Mouse (Mus musculus) MEL (cell line): Measurements from ENCODE around the gene Meioc.

Experiments
- CTCF ChIP-seq, 3 experiments: IDR thresholded peaks in 2 of 3; conservative IDR thresholded peaks in 1 of 3; 2 replicates each; pipeline ENCODE4 v1.5.1; 2011 to 2012; ENCODE audit warnings: low read length in 3 of 3, low read depth in 2 of 3, mild to moderate bottlenecking in 2 of 3, improper control_type of control experiment in 1 of 3, inconsistent platforms in 1 of 3, mixed read lengths in 1 of 3, moderate library complexity in 1 of 3; ENCODE audit not compliant: control insufficient read depth in 1 of 3, insufficient read depth in 1 of 3, poor library complexity in 1 of 3, severe bottlenecking in 1 of 3
- E2F4 ChIP-seq: IDR thresholded peaks from 2 replicates; pipeline ENCODE4 v1.6.1; 2011; ENCODE audit warnings: low read depth, low read length, improper control_type of control experiment, borderline replicate concordance
- NELFE ChIP-seq: IDR thresholded peaks from 2 replicates; pipeline ENCODE4 v1.6.1; 2011; ENCODE audit warnings: low read depth, low read length, improper control_type of control experiment
- NRF1 ChIP-seq: IDR thresholded peaks from 2 replicates; pipeline ENCODE4 v1.6.1; 2014; ENCODE audit warnings: low read depth, mild to moderate bottlenecking, inconsistent platforms, low read length, improper control_type of control experiment, moderate library complexity; ENCODE audit not compliant: poor library complexity, insufficient read depth, severe bottlenecking
- SMC3 ChIP-seq: IDR thresholded peaks from 2 replicates; pipeline ENCODE4 v1.6.1; 2011; ENCODE audit warnings: low read depth, low read length, improper control_type of control experiment
- ZKSCAN1 ChIP-seq: IDR thresholded peaks from 2 replicates; pipeline ENCODE4 v1.6.1; 2012; ENCODE audit warnings: low read depth, mild to moderate bottlenecking, inconsistent platforms, low read length, improper control_type of control experiment, moderate library complexity

DNA sequence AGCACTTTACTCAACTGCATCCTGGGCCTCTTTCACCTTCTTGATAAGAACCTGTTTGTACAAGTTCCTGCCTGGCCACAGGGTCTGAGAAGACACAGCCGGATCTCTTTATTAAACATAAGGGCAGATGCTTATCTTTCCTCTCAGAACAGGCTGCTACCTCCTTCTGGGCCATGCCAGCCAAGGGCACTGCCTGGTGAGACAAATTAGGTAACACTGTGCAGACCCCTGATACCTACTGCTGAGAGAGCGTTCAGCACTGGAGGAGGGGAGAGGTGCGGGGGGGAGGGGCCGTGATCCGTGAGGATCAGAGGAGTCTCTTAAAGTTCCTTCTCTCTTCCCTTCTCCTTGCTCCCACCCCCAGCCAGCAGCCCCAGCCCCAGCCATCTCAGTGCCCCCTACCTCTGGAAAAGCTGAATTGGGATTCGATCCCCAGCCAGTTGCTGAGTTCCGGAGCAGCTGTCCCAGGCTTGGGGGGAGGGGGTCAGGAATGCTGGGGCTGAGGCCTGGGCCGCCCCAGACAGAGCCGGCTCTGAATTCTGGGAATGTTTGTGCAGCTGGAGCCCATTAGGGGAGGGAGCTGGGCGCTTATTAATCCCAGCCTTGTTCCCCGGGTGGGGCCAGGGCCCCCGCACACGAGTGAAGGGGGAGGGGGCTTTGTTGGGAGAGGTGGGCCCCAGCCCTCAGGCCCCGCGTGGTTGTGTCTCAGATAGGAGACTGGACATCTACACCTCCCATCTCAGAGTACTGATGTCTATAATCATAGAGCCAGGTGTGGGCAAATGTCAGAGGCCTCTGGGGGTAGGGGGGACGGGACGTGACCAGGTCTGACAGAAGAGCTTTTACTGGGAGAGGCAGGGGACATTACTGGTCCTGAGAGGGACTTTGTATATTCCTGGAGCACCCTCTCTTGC is 39.4 kb upstream of the Meioc start:
- no peak for TF ChIP-seq CTCF (IDR thresholded peaks at IDR 0.05 in 2 of 3, conservative IDR thresholded peaks at IDR 0.05 in 1 of 3; ENCODE audit: control insufficient read depth in 1 of 3, insufficient read depth in 1 of 3, low read depth in 2 of 3, low read length in 3 of 3, poor library complexity in 1 of 3, severe bottlenecking in 1 of 3)
- TF ChIP-seq ZKSCAN1, result no peak
- TF ChIP-seq NELFE, result no peak
- no peak for TF ChIP-seq E2F4
- TF ChIP-seq SMC3, result no peak
- no peak for TF ChIP-seq NRF1
